Mouse (Mus musculus) CH12.LX (cell line): ENCODE results near the gene Trim69. TPM values are rescaled to one million over a fixed set of nuclear protein-coding genes. Genes with fewer than 3 reads are reported as not detected.
A peak's percentile ranks its signal among the peaks of the same experiment; 100 is the strongest.

Experiments used
- DNase-seq: peaks from one replicate; pipeline ENCODE4 v3.0.0-alpha.2; 2013; ENCODE audit errors: extremely low read depth
- H3K27ac ChIP-seq: 2 replicates; pipeline ENCODE4 v1.5.1; 2012; ENCODE audit warnings: low read depth, mild to moderate bottlenecking, control low read depth, moderate library complexity; ENCODE audit not compliant: insufficient read depth
- H3K27me3 ChIP-seq: replicated peaks from 2 replicates; pipeline ENCODE3; 2012; ENCODE audit warnings: inconsistent platforms
- H3K36me3 ChIP-seq, 2 experiments: replicated peaks in 1 of 2; 2 replicates each; pipeline versions ENCODE3 to v1.6.1; 2012; ENCODE audit warnings: inconsistent platforms in 1 of 2, low read length in 1 of 2, mild to moderate bottlenecking in 1 of 2, mixed read lengths in 1 of 2, moderate library complexity in 1 of 2; ENCODE audit not compliant: control insufficient read depth in 1 of 2, insufficient read depth in 1 of 2
- H3K4me1 ChIP-seq, 2 experiments: 2 replicates each; pipeline ENCODE4 v1.6.1; 2012; ENCODE audit warnings: inconsistent platforms in 1 of 2, moderate library complexity in 1 of 2; ENCODE audit not compliant: insufficient read depth in 2 of 2, control insufficient read depth in 1 of 2
- H3K4me2 ChIP-seq: 2 replicates; pipeline ENCODE4 v1.6.1; 2012; ENCODE audit warnings: low read depth, mild to moderate bottlenecking, control low read depth; ENCODE audit not compliant: poor library complexity, insufficient read depth, severe bottlenecking
- H3K4me3 ChIP-seq, 3 experiments: fragments of 150-350 bp in 1 of 3; sonication (generic) in 1 of 3; replicated peaks in 1 of 3; 2 replicates each; pipeline versions ENCODE3 to v1.5.1; 2011 to 2012; ENCODE audit warnings: low read depth in 2 of 3, low read length in 2 of 3, mild to moderate bottlenecking in 2 of 3, moderate library complexity in 2 of 3, control low read depth in 1 of 3, improper control_type of control experiment in 1 of 3, inconsistent platforms in 1 of 3, mixed read lengths in 1 of 3; ENCODE audit not compliant: poor library complexity in 1 of 3
- H3K79me2 ChIP-seq: replicated peaks from 2 replicates; pipeline ENCODE4 v1.6.1; 2012; ENCODE audit warnings: mild to moderate bottlenecking, moderate library complexity; ENCODE audit not compliant: control insufficient read depth, poor library complexity, insufficient read depth, severe bottlenecking; ENCODE audit errors: extremely low read depth
- H3K9ac ChIP-seq: 2 replicates; pipeline ENCODE4 v1.6.1; 2012; ENCODE audit warnings: low read depth, mild to moderate bottlenecking, control low read depth, moderate library complexity; ENCODE audit not compliant: insufficient read depth
- H3K9me3 ChIP-seq: replicated peaks from 2 replicates; pipeline ENCODE3; 2012; ENCODE audit warnings: low read length, inconsistent platforms, mixed read lengths
- BHLHE40 ChIP-seq: IDR thresholded peaks from 2 replicates; pipeline ENCODE4 v1.6.1; 2011; ENCODE audit warnings: mild to moderate bottlenecking, low read depth, low read length, improper control_type of control experiment
- CHD1 ChIP-seq: IDR thresholded peaks from 2 replicates; pipeline ENCODE4 v1.6.1; 2012; ENCODE audit warnings: low read depth, low read length, improper control_type of control experiment, inconsistent platforms
- CHD2 ChIP-seq: IDR thresholded peaks from 2 replicates; pipeline ENCODE4 v1.6.1; 2011; ENCODE audit warnings: low read length, improper control_type of control experiment
- CTCF ChIP-seq, 2 experiments: IDR thresholded peaks in 1 of 2; conservative IDR thresholded peaks in 1 of 2; 2 replicates each; pipeline ENCODE4 v1.5.1; 2011 to 2012; ENCODE audit warnings: low read depth in 2 of 2, low read length in 2 of 2, improper control_type of control experiment in 1 of 2, inconsistent platforms in 1 of 2, mild to moderate bottlenecking in 1 of 2, moderate library complexity in 1 of 2
- EP300 ChIP-seq: IDR thresholded peaks from 2 replicates; pipeline ENCODE4 v1.6.1; 2011; ENCODE audit warnings: low read length, improper control_type of control experiment
- ETS1 ChIP-seq: conservative IDR thresholded peaks from 2 replicates; pipeline ENCODE4 v1.6.1; 2012; ENCODE audit warnings: low read depth, mild to moderate bottlenecking, inconsistent platforms, low read length, improper control_type of control experiment, moderate library complexity
- GABPA ChIP-seq: IDR thresholded peaks from 2 replicates; pipeline ENCODE4 v1.6.1; 2012; ENCODE audit warnings: low read depth, low read length, improper control_type of control experiment, inconsistent platforms; ENCODE audit not compliant: insufficient replicate concordance
- HCFC1 ChIP-seq: IDR thresholded peaks from 2 replicates; pipeline ENCODE4 v1.6.1; 2012; ENCODE audit warnings: low read depth, mild to moderate bottlenecking, inconsistent platforms, low read length, improper control_type of control experiment
- JUN ChIP-seq: IDR thresholded peaks from 2 replicates; pipeline ENCODE4 v1.6.1; 2011; ENCODE audit warnings: low read depth, mild to moderate bottlenecking, low read length, improper control_type of control experiment, moderate library complexity; ENCODE audit not compliant: insufficient read depth
- JUND ChIP-seq: conservative IDR thresholded peaks from 2 replicates; pipeline ENCODE4 v1.6.1; 2011; ENCODE audit warnings: low read depth, low read length, improper control_type of control experiment
- KAT2A ChIP-seq: IDR thresholded peaks from 2 replicates; pipeline ENCODE4 v1.6.1; 2012; ENCODE audit warnings: low read length, improper control_type of control experiment, inconsistent platforms; ENCODE audit not compliant: insufficient replicate concordance
- MAX ChIP-seq: IDR thresholded peaks from 2 replicates; pipeline ENCODE4 v1.6.1; 2011; ENCODE audit warnings: low read length, improper control_type of control experiment
- MAZ ChIP-seq: IDR thresholded peaks from 2 replicates; pipeline ENCODE4 v1.6.1; 2012; ENCODE audit warnings: low read depth, mild to moderate bottlenecking, inconsistent platforms, low read length, improper control_type of control experiment, moderate library complexity
- MEF2A ChIP-seq: IDR thresholded peaks from 2 replicates; pipeline ENCODE4 v1.6.1; 2014; ENCODE audit warnings: low read depth, mild to moderate bottlenecking, inconsistent platforms, low read length, improper control_type of control experiment, borderline replicate concordance
- MXI1 ChIP-seq: IDR thresholded peaks from 2 replicates; pipeline ENCODE4 v1.6.1; 2011; ENCODE audit warnings: mild to moderate bottlenecking, low read depth, low read length, improper control_type of control experiment
- MYC ChIP-seq: IDR thresholded peaks from 2 replicates; pipeline ENCODE4 v1.6.1; 2011; ENCODE audit warnings: low read depth, mild to moderate bottlenecking, improper control_type of control experiment, low read length
- NELFE ChIP-seq: IDR thresholded peaks from 2 replicates; pipeline ENCODE4 v1.6.1; 2011; ENCODE audit warnings: low read depth, low read length, improper control_type of control experiment
- NRF1 ChIP-seq: IDR thresholded peaks from 2 replicates; pipeline ENCODE4 v1.6.1; 2014; ENCODE audit warnings: low read depth, mild to moderate bottlenecking, inconsistent platforms, low read length, improper control_type of control experiment, moderate library complexity
- PAX5 ChIP-seq: IDR thresholded peaks from 2 replicates; pipeline ENCODE4 v1.6.1; 2012; ENCODE audit warnings: low read length, inconsistent platforms, mixed read lengths
- POLR2A ChIP-seq: IDR thresholded peaks from 2 replicates; pipeline ENCODE4 v1.6.1; 2011; ENCODE audit warnings: low read depth, mild to moderate bottlenecking, improper control_type of control experiment, low read length
- POLR2AphosphoS2 ChIP-seq: IDR thresholded peaks from 2 replicates; pipeline ENCODE4 v1.6.1; 2011; ENCODE audit warnings: low read depth, low read length, improper control_type of control experiment
- RAD21 ChIP-seq: IDR thresholded peaks from 2 replicates; pipeline ENCODE4 v1.6.1; 2011; ENCODE audit warnings: low read depth, mild to moderate bottlenecking, low read length, improper control_type of control experiment, moderate library complexity
- RCOR1 ChIP-seq: conservative IDR thresholded peaks from 2 replicates; pipeline ENCODE4 v1.6.1; 2012; ENCODE audit warnings: low read depth, mild to moderate bottlenecking, inconsistent platforms, low read length, improper control_type of control experiment
- SIN3A ChIP-seq: IDR thresholded peaks from 2 replicates; pipeline ENCODE4 v1.6.1; 2012; ENCODE audit warnings: low read length, improper control_type of control experiment, inconsistent platforms
- SMC3 ChIP-seq: IDR thresholded peaks from 2 replicates; pipeline ENCODE4 v1.6.1; 2011; ENCODE audit warnings: low read depth, low read length, improper control_type of control experiment
- TCF12 ChIP-seq: IDR thresholded peaks from 2 replicates; pipeline ENCODE4 v1.6.1; 2014; ENCODE audit warnings: low read depth, mild to moderate bottlenecking, inconsistent platforms, low read length, improper control_type of control experiment
- USF1 ChIP-seq: IDR thresholded peaks from 2 replicates; pipeline ENCODE4 v1.6.1; 2014; ENCODE audit warnings: low read depth, mild to moderate bottlenecking, inconsistent platforms, low read length, improper control_type of control experiment
- USF2 ChIP-seq: conservative IDR thresholded peaks from 2 replicates; pipeline ENCODE4 v1.6.1; 2011; ENCODE audit warnings: low read depth, low read length, improper control_type of control experiment
- ZKSCAN1 ChIP-seq: IDR thresholded peaks from 2 replicates; pipeline ENCODE4 v1.6.1; 2012; ENCODE audit warnings: low read depth, inconsistent platforms, low read length, improper control_type of control experiment, borderline replicate concordance
- ZNF384 ChIP-seq: IDR thresholded peaks from 2 replicates; pipeline ENCODE4 v1.6.1; 2012; ENCODE audit warnings: low read depth, low read length, improper control_type of control experiment, inconsistent platforms
- dilution Hi-C: fragments of 300-500 bp; cut with MboI; formaldehyde crosslinking; loops from 2 replicates; pipeline ENCODE4 v1.14.3; 2020; ENCODE audit warnings: low sequenced_read_pairs; ENCODE audit not compliant: extremely low pct_unique_long_range_greater_than_20kb, extremely low pct_ligation_motif_present
- in situ Hi-C: fragments of 300-500 bp; cut with MboI; formaldehyde crosslinking; loops from 3 replicates; pipeline ENCODE4 v1.14.3; 2019; ENCODE audit warnings: low sequenced_read_pairs, low pct_ligation_motif_present, low pct_unique_long_range_greater_than_20kb, mixed read lengths
- polyA plus RNA-seq: library from polyadenylated mRNA; unstranded; fragments of >175 nt; gene quantifications from 2 replicates; pipeline ENCODE4 v1.2.1, GENCODE M21; 2012; ENCODE audit warnings: low read depth; ENCODE audit not compliant: insufficient read length
- total RNA-seq, 2 experiments: library from RNA; depleted of rRNA; stranded (reverse); fragments of 300-350 nt in 1 of 2; fragments of >200 nt in 1 of 2; gene quantifications; 2 replicates each; pipeline ENCODE4 v1.2.3; 2012 to 2014

The Trim69 gene
- total and polyA plus RNA-seq, 3 experiments = 0.08 to 0.24 (median 0.13) TPM

DNA sequence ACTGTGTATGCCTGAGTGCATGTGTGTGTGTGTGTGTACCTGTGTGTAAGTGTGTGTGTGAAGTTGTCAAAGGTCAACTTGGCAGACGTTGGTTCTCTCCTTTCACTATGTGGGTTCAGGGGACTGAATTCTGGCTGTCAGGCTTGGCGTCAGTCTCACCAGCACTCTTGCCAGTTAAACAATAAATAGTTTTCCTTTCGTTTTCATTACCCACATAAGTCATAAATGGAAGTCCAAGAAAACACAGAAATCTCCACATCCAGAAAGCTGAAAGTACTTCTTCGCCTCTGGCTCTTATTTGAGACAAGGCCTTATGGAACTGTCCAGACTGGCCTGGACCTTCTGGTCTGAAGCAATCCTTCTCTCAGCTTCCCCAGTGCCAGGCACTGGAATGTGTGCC is 14.7 kb upstream of the Trim69 start:
- TF ChIP-seq POLR2AphosphoS2 (no peak), EP300 (no peak), PAX5 (no peak), USF2 (no peak), ZKSCAN1 (no peak), MYC (no peak), MEF2A (no peak), RCOR1 (no peak), MXI1 (no peak), NRF1 (no peak), KAT2A (no peak), BHLHE40 (no peak), GABPA (no peak), SIN3A (no peak), MAX (no peak), JUN (no peak), CHD2 (no peak), MAZ (no peak), SMC3 (no peak)
- in situ Hi-C loops = no loop called here
- H3K9ac ChIP-seq = peak overlapping the region; percentile 70
- H3K4me3 ChIP-seq = no peak overlapping the region
- peaks cover 33% of the 10 kb centered on the region for H3K79me2 ChIP-seq
- dilution Hi-C loops = no loop called here
- peaks cover 15 to 24% of the 10 kb centered on the region in 2 experiments for H3K36me3 ChIP-seq
- no peaks in the 10 kb centered on the region for H3K27me3 ChIP-seq
- no peaks in the 10 kb centered on the region for H3K9me3 ChIP-seq
- H3K4me2 ChIP-seq = peak overlapping the region; percentile 72
- DNase-seq = no peak
- H3K27ac ChIP-seq = no peak overlapping the region
- peaks cover 0 to 23% of the 10 kb centered on the region in 2 experiments; a peak in 3 of 4 replicates for H3K4me1 ChIP-seq

DNA sequence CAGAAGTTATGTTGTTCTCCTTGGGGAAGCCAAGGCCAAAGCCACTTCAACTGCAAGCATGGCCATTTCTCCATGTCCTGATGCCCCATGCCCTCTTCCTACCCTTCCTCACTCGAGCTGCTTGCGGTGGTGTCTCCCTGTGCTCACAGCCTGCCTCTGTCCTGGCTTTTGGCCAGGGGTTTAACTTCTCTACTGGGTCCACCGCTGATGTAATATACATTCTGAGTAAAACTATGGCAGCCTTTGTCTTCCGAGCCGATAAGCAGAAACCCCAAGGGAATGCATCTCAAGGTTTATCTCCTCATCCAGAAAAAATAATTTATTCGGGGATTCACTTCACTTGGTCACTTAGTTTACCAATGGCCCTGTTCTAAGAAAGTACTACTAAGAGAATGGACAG is 13.8 kb upstream of the Trim69 start:
- peak overlapping the region; percentile 93 for H3K27ac ChIP-seq
- H3K27me3 ChIP-seq = no peaks in the 10 kb centered on the region
- H3K9me3 ChIP-seq = no peaks in the 10 kb centered on the region
- H3K36me3 ChIP-seq = peaks cover 25 to 33% of the 10 kb centered on the region in 2 experiments
- H3K4me3 ChIP-seq = peak overlapping the region; percentile 21 to 92 (median 40)
- H3K79me2 ChIP-seq = peaks cover 42% of the 10 kb centered on the region
- in situ Hi-C loops (no loop called here), dilution Hi-C loops (no loop called here)
- DNase-seq = no peak
- H3K9ac ChIP-seq = peak overlapping the region; percentile 98
- peak overlapping the region; percentile 90 for H3K4me2 ChIP-seq
- H3K4me1 ChIP-seq = peaks cover 4 to 32% of the 10 kb centered on the region in 2 experiments
- TF ChIP-seq BHLHE40 = peak; percentile 11; the same call in 1 of the 2 replicates
- no peak for TF ChIP-seq MAZ
- no peak for TF ChIP-seq USF2
- no peak for TF ChIP-seq NELFE
- no peak for TF ChIP-seq SMC3
- TF ChIP-seq SIN3A = 0 out of 2 replicates have a peak, but pooled peaks have one; percentile 58
- 0 out of 2 replicates have a peak, but pooled peaks have one; percentile 39 for TF ChIP-seq MXI1
- no peak for TF ChIP-seq ETS1
- TF ChIP-seq ZKSCAN1 = no peak
- no peak; the same call in 1 of the 2 replicates for TF ChIP-seq RCOR1
- TF ChIP-seq USF1 = no peak
- TF ChIP-seq POLR2AphosphoS2 = no peak
- no peak for TF ChIP-seq HCFC1
- TF ChIP-seq MAX = no peak
- TF ChIP-seq MEF2A = 0 out of 2 replicates have a peak, but pooled peaks have one; percentile 51
- peak; percentile 90; the same call in 1 of the 2 replicates for TF ChIP-seq CHD1
- no peak for TF ChIP-seq GABPA
- peak; percentile 17; the same call in 1 of the 2 replicates for TF ChIP-seq TCF12
- no peak for TF ChIP-seq ZNF384
- no peak for TF ChIP-seq RAD21
- no peak for TF ChIP-seq PAX5
- TF ChIP-seq KAT2A = no peak
- no peak for TF ChIP-seq MYC
- no peak; the same call in 1 of the 2 replicates for TF ChIP-seq POLR2A
- TF ChIP-seq JUN = no peak
- TF ChIP-seq NRF1 = no peak
- no peak for TF ChIP-seq CTCF (conservative IDR thresholded peaks at IDR 0.05 in 1 of 2, IDR thresholded peaks at IDR 0.05 in 1 of 2; ENCODE audit: low read depth in 2 of 2, low read length in 2 of 2)
- TF ChIP-seq JUND = no peak
